Comparison of ENCODE assay signal across 8 mouse cellular contexts in genomic region chr10:99262319-99262866, GRCm38 (mm10). TPM values are rescaled to one million over a fixed set of nuclear protein-coding genes. Genes with fewer than 3 reads are reported as not detected.
DNase-seq lines count a peak whose midpoint lies in the region; ATAC-seq and TF ChIP-seq lines count a peak whose summit lies in the region.

No protein-coding gene starts in this region.

- H3K4me3 ChIP-seq in gastrocnemius, adult 2 months, result peak overlapping the region; percentile 86
- peak overlapping the region; percentile 70 for H3K4me3 ChIP-seq in embryonic facial prominence, embryonic 15.5 days (replicated peaks)
- H3K4me3 ChIP-seq in limb, embryonic 10.5 days, result peak overlapping the region; percentile 94
- peak overlapping the region; percentile 66 for H3K4me3 ChIP-seq in neural tube, embryonic 14.5 days (ENCODE audit: low read depth, low read length)

- H3K4me2 ChIP-seq in embryonic facial prominence, embryonic 15.5 days (replicated peaks), result peak overlapping the region; percentile 89
- H3K4me2 ChIP-seq in neural tube, embryonic 14.5 days (ENCODE audit: low read depth, low read length), result peak overlapping the region; percentile 71

- H3K4me1 ChIP-seq in embryonic facial prominence, embryonic 15.5 days, result peaks cover 30% of the 10 kb centered on the region
- peaks cover 48% of the 10 kb centered on the region for H3K4me1 ChIP-seq in limb, embryonic 10.5 days
- H3K4me1 ChIP-seq in neural tube, embryonic 14.5 days (ENCODE audit: control insufficient read depth, insufficient read depth, low read length), result peaks cover 15% of the 10 kb centered on the region; the same call in 1 of the 2 replicates

- H3K36me3 ChIP-seq in embryonic facial prominence, embryonic 15.5 days, result no peaks in the 10 kb centered on the region
- peaks cover 31% of the 10 kb centered on the region for H3K36me3 ChIP-seq in limb, embryonic 10.5 days
- no peaks in the 10 kb centered on the region for H3K36me3 ChIP-seq in neural tube, embryonic 14.5 days (ENCODE audit: control insufficient read depth, insufficient read depth, low read length)

- no peak for TF ChIP-seq CTCF in gastrocnemius, adult 2 months (IDR thresholded peaks at IDR 0.05)

- no peak for DNase-seq in gastrocnemius, adult 2 months
- no peak for DNase-seq in gastrocnemius, postnatal 14 days
- DNase-seq in 416B (ENCODE audit: low read depth), result peak; percentile 72
- peak; percentile 74 for DNase-seq in limb, embryonic 10.5 days (ENCODE audit: low spot score)
- no peak for DNase-seq in gastrocnemius, postnatal 25 days
- DNase-seq in cerebellum, adult 11-12 months, result no peak

- WGBS in embryonic facial prominence, embryonic 15.5 days, result 0% methylated on average over 20 of the region's 20 CpGs
- 0% methylated on average over 20 of the region's 20 CpGs for WGBS in limb, embryonic 10.5 days
- WGBS in neural tube, embryonic 14.5 days, result 0% methylated on average over 20 of the region's 20 CpGs

- H3K9me3 ChIP-seq in embryonic facial prominence, embryonic 15.5 days (replicated peaks), result no peaks in the 10 kb centered on the region
- no peaks in the 10 kb centered on the region for H3K9me3 ChIP-seq in limb, embryonic 10.5 days (replicated peaks)
- H3K9me3 ChIP-seq in neural tube, embryonic 14.5 days (ENCODE audit: control insufficient read depth, low read length), result no peaks in the 10 kb centered on the region

- peak overlapping the region; percentile 80 for H3K9ac ChIP-seq in embryonic facial prominence, embryonic 15.5 days
- H3K9ac ChIP-seq in neural tube, embryonic 14.5 days (replicated peaks; ENCODE audit: low read depth, low read length), result peak overlapping the region; percentile 72

- 0 out of 2 replicates have a peak, but pooled peaks have one; percentile 9 for ATAC-seq in embryonic facial prominence, embryonic 15.5 days (ENCODE audit: insufficient number of reproducible peaks, low FRiP score, low TSS enrichment, low read depth)
- ATAC-seq in neural tube, embryonic 14.5 days (ENCODE audit: low read depth), result peak; percentile 38; the same call in 1 of the 2 replicates

- no peaks in the 10 kb centered on the region for H3K27me3 ChIP-seq in embryonic facial prominence, embryonic 15.5 days
- H3K27me3 ChIP-seq in limb, embryonic 10.5 days (ENCODE audit: low read depth, poor library complexity, severe bottlenecking), result no peaks in the 10 kb centered on the region
- no peaks in the 10 kb centered on the region for H3K27me3 ChIP-seq in neural tube, embryonic 14.5 days (ENCODE audit: control insufficient read depth, insufficient read depth, low read length)

- peak overlapping the region; percentile 95 for H3K27ac ChIP-seq in gastrocnemius, adult 2 months
- H3K27ac ChIP-seq in embryonic facial prominence, embryonic 15.5 days (replicated peaks), result peak overlapping the region; percentile 98
- H3K27ac ChIP-seq in limb, embryonic 10.5 days, result peak overlapping the region; percentile 99
- H3K27ac ChIP-seq in neural tube, embryonic 14.5 days (ENCODE audit: low read depth, low read length), result peak overlapping the region; percentile 85

- intact Hi-C loops in gastrocnemius, adult 2 months (cut with DNase I), result loop anchor here (5.0 kb wide), 3 partner anchors 60 to 315 kb away; no protein-coding TSS in a partner anchor
- intact Hi-C loops in gastrocnemius, postnatal 14 days (cut with DNase I; ENCODE audit: low total_unique reads), result no loop called here

RNA-seq across cellular contexts. Expression of gene Dusp6, which starts 0.6 kb away (rescaled TPM):
- total RNA-seq in gastrocnemius, adult 2 months (2021), result 10 to 100 TPM; 12.8 TPM
- 10 to 100 TPM; 26.7 to 27.7 TPM for total RNA-seq in gastrocnemius, postnatal 14 days (2021)
- polyA plus RNA-seq in embryonic facial prominence, embryonic 15.5 days (2015; fragmentation: Nextera tagmentation; extraction: Ambion mirVana), result 65.2 and 68.1 TPM in 2 replicates
- 206 and 223 TPM in 2 replicates for polyA plus RNA-seq in limb, embryonic 10.5 days (2016; fragmentation: Nextera tagmentation; extraction: Ambion mirVana)
- 20.3 and 27.6 TPM in 2 replicates for polyA plus RNA-seq in neural tube, embryonic 14.5 days (2014; fragmentation: Nextera tagmentation; extraction: Ambion mirVana)
- total RNA-seq in gastrocnemius, postnatal 25 days (2021), result 10 to 100 TPM; 17.9 to 21.9 TPM

Comparison
In these comparisons a context has a peak if more than half of its experiments do, and no peak if none do; other contexts are left out.
1. DNase-seq: peak in 416B (single experiment) and limb, embryonic 10.5 days (single experiment); none in gastrocnemius, adult 2 months (single experiment), gastrocnemius, postnatal 14 days (single experiment), gastrocnemius, postnatal 25 days (single experiment) and cerebellum, adult 11-12 months (single experiment).
2. Peak in every context shown above with its lines, with median percentiles within 50 percentile points of each other: H3K27ac ChIP-seq and H3K4me3 ChIP-seq.